Mouse (Mus musculus) testis, adult 2 months (tissue): ENCODE data around the gene Vangl1. TPM values are rescaled to one million over a fixed set of nuclear protein-coding genes. Genes with fewer than 3 reads are reported as not detected.
A peak's percentile ranks its signal among the peaks of the same experiment; 100 is the strongest.

Experiments
- H3K27ac ChIP-seq: fragments of 200-500 bp; 2 replicates; pipeline ENCODE4 v1.5.1; 2012; ENCODE audit warnings: low read depth, low read length; ENCODE audit not compliant: control insufficient read depth, insufficient read depth
- H3K27me3 ChIP-seq: fragments of 200-500 bp; 2 replicates; pipeline ENCODE4 v1.6.1; 2012; ENCODE audit warnings: mild to moderate bottlenecking, low read length, moderate library complexity; ENCODE audit not compliant: control insufficient read depth, insufficient read depth
- H3K36me3 ChIP-seq: fragments of 200-500 bp; 2 replicates; pipeline ENCODE4 v1.6.1; 2012; ENCODE audit warnings: mild to moderate bottlenecking, low read length; ENCODE audit not compliant: control insufficient read depth, insufficient read depth
- H3K4me1 ChIP-seq: fragments of 200-500 bp; 2 replicates; pipeline ENCODE4 v1.6.1; 2012; ENCODE audit warnings: low read length; ENCODE audit not compliant: control insufficient read depth, insufficient read depth
- H3K4me3 ChIP-seq: fragments of 200-500 bp; 2 replicates; pipeline ENCODE4 v1.5.1; 2012; ENCODE audit warnings: low read depth, mild to moderate bottlenecking, low read length, moderate library complexity, mixed read lengths; ENCODE audit not compliant: control insufficient read depth
- CTCF ChIP-seq: fragments of 200-500 bp; IDR thresholded peaks from 2 replicates; pipeline ENCODE4 v1.5.1; 2012; ENCODE audit warnings: low read depth, mild to moderate bottlenecking, inconsistent platforms, low read length, moderate library complexity; ENCODE audit not compliant: control insufficient read depth, insufficient read depth, insufficient replicate concordance
- POLR2A ChIP-seq: fragments of 200-500 bp; IDR thresholded peaks from 2 replicates; pipeline ENCODE4 v1.6.1; 2012; ENCODE audit warnings: low read depth, mild to moderate bottlenecking, inconsistent platforms, low read length, moderate library complexity; ENCODE audit not compliant: control insufficient read depth
- polyA plus RNA-seq: library from polyadenylated mRNA; depleted of rRNA; stranded (reverse); fragments of >200 nt; gene quantifications from 2 replicates; pipeline ENCODE4 v1.2.3, GENCODE M21; 2012

Vangl1 gene
- polyA plus RNA-seq, 1 experiment: 1.3 TPM

- Histone ChIP-seq H3K4me3 (no peak overlapping the region), H3K27ac (no peak overlapping the region), H3K4me1 (no peaks in the 10 kb centered on the region), H3K27me3 (no peaks in the 10 kb centered on the region), H3K36me3 (no peaks in the 10 kb centered on the region)
- TF ChIP-seq CTCF: no peak
- no peak for TF ChIP-seq POLR2A
These were observed 76.3 kb downstream of the Vangl1 start for GRCm38 (mm10) chr3:102128242-102128641.

GRCm38 (mm10) chr3:102127114-102127513 lies 77.4 kb downstream of the Vangl1 start:
- no peak overlapping the region for H3K27ac ChIP-seq
- no peaks in the 10 kb centered on the region for H3K36me3 ChIP-seq
- no peak overlapping the region for H3K4me3 ChIP-seq
- H3K27me3 ChIP-seq: no peaks in the 10 kb centered on the region
- TF ChIP-seq POLR2A (no peak), CTCF (no peak)
- no peaks in the 10 kb centered on the region for H3K4me1 ChIP-seq

- Histone ChIP-seq H3K4me1 (no peaks in the 10 kb centered on the region), H3K27ac (no peak overlapping the region), H3K4me3 (no peak overlapping the region), H3K27me3 (no peaks in the 10 kb centered on the region), H3K36me3 (no peaks in the 10 kb centered on the region)
- TF ChIP-seq CTCF: no peak
- no peak for TF ChIP-seq POLR2A
These were observed 78.9 kb downstream of the Vangl1 start for GRCm38 (mm10) chr3:102125546-102125945.

- no peaks in the 10 kb centered on the region for H3K27me3 ChIP-seq
- no peak overlapping the region for H3K4me3 ChIP-seq
- H3K27ac ChIP-seq: no peak overlapping the region
- H3K4me1 ChIP-seq: no peaks in the 10 kb centered on the region
- H3K36me3 ChIP-seq: no peaks in the 10 kb centered on the region
- TF ChIP-seq CTCF (no peak), POLR2A (no peak)
These were observed 80.8 kb downstream of the Vangl1 start for GRCm38 (mm10) chr3:102123654-102124053.

GRCm38 (mm10) chr3:102122046-102122445 lies 82.4 kb downstream of the Vangl1 start:
- TF ChIP-seq POLR2A (no peak), CTCF (peak; percentile 23; the same call in 1 of the 2 replicates)
- Histone ChIP-seq H3K4me3 (no peak overlapping the region), H3K27ac (no peak overlapping the region), H3K27me3 (no peaks in the 10 kb centered on the region), H3K4me1 (no peaks in the 10 kb centered on the region), H3K36me3 (no peaks in the 10 kb centered on the region)

- TF ChIP-seq CTCF: no peak
- TF ChIP-seq POLR2A: no peak
- no peaks in the 10 kb centered on the region for H3K36me3 ChIP-seq
- H3K27ac ChIP-seq: no peak overlapping the region
- no peaks in the 10 kb centered on the region for H3K4me1 ChIP-seq
- no peaks in the 10 kb centered on the region for H3K27me3 ChIP-seq
- H3K4me3 ChIP-seq: no peak overlapping the region
These were observed 83.5 kb downstream of the Vangl1 start for GRCm38 (mm10) chr3:102120947-102121346.

- H3K27ac ChIP-seq: no peak overlapping the region
These were observed 92.4 kb downstream of the Vangl1 start for GRCm38 (mm10) chr3:102111979-102112599.

More at GRCm38 (mm10) chr3:102111979-102112599, 92.4 kb downstream of the Vangl1 start:
- no peaks in the 10 kb centered on the region for H3K27me3 ChIP-seq
- TF ChIP-seq CTCF: no peak
- no peak for TF ChIP-seq POLR2A
- no peaks in the 10 kb centered on the region for H3K4me1 ChIP-seq
- no peak overlapping the region for H3K4me3 ChIP-seq
- no peaks in the 10 kb centered on the region for H3K36me3 ChIP-seq
